ENCODE assay signal across 27 mouse cellular contexts in genomic region chr2:84952693-84953092, GRCm38 (mm10). TPM values are rescaled to one million over a fixed set of nuclear protein-coding genes. Genes with fewer than 3 reads are reported as not detected.
"Had no signal": no experiment of that assay in that cellular context is flagged by ENCODE, and none has a peak within 500 bp of the region (broad histone marks: within the 10 kb centered on the region; RNA-seq: fewer than 3 reads in every experiment).

No protein-coding gene starts in this region.

- H3K36me3 ChIP-seq: midbrain, embryonic 12.5 days; neural tube, embryonic 13.5 days; neural tube, embryonic 15.5 days had no signal

- H3K4me2 ChIP-seq: lung, embryonic 14.5 days; midbrain, embryonic 12.5 days; neural tube, embryonic 13.5 days; neural tube, embryonic 15.5 days; stomach, embryonic 15.5 days had no signal

- H3K4me3 ChIP-seq: midbrain, embryonic 10.5 days; midbrain, embryonic 12.5 days; myocyte; neural tube, embryonic 13.5 days; neural tube, embryonic 15.5 days; stomach, embryonic 15.5 days had no signal

- DNase-seq: lung, adult 18-20 months; lung, embryonic 14.5 days; lung, postnatal 10 days; lung, postnatal 4 days; midbrain, embryonic 14.5 days; retina, postnatal 1 day; right cerebral cortex, adult 18-20 months; right cerebral cortex, postnatal 25 days; right cerebral cortex, postnatal 4 days; spleen, adult 18-20 months; thymus, adult 2 months; thymus, postnatal 25 days; thymus, postnatal 4 days had no signal

- H3K4me1 ChIP-seq: midbrain, embryonic 10.5 days; midbrain, embryonic 12.5 days; neural tube, embryonic 13.5 days; neural tube, embryonic 15.5 days; stomach, embryonic 15.5 days had no signal

- H3K9me3 ChIP-seq: midbrain, embryonic 10.5 days; midbrain, embryonic 12.5 days; neural tube, embryonic 13.5 days; neural tube, embryonic 15.5 days; stomach, embryonic 15.5 days had no signal

- ATAC-seq: midbrain, embryonic 16.5 days had no signal

- H3K27ac ChIP-seq: midbrain, embryonic 10.5 days; midbrain, embryonic 12.5 days; neural tube, embryonic 13.5 days; neural tube, embryonic 15.5 days; stomach, embryonic 15.5 days; stomach, postnatal 0 days had no signal

- H3K27me3 ChIP-seq: midbrain, embryonic 12.5 days; neural tube, embryonic 13.5 days; neural tube, embryonic 15.5 days; stomach, embryonic 15.5 days had no signal

- H3K9ac ChIP-seq: lung, embryonic 14.5 days; midbrain, embryonic 12.5 days; neural tube, embryonic 13.5 days; neural tube, embryonic 15.5 days; stomach, embryonic 15.5 days had no signal

RNA-seq across cellular contexts. Expression of gene Prg2, which starts 27.6 kb away (rescaled TPM):
- polyA plus RNA-seq: lung, embryonic 14.5 days; lung, embryonic 16.5 days; midbrain, embryonic 10.5 days; midbrain, embryonic 12.5 days; midbrain, embryonic 14.5 days; midbrain, embryonic 16.5 days; myocyte; neural tube, embryonic 11.5 days; testis, adult 2 months had no signal

RNA-seq across cellular contexts. Expression of gene Prg3, which starts 35.3 kb away (rescaled TPM):
- total RNA-seq: megakaryocyte-erythroid progenitor cell, adult 5-6 weeks had no signal
- polyA plus RNA-seq: lung, embryonic 14.5 days; lung, embryonic 16.5 days; midbrain, embryonic 10.5 days; midbrain, embryonic 12.5 days; midbrain, embryonic 14.5 days; midbrain, embryonic 16.5 days; myocyte; neural tube, embryonic 11.5 days; neural tube, embryonic 13.5 days; neural tube, embryonic 15.5 days; small intestine, adult 2 months; stomach, postnatal 0 days; testis, adult 2 months; urinary bladder, adult 2 months had no signal
